Mouse (Mus musculus): ENCODE measurements around the gene Rora. TPM values are rescaled to one million over a fixed set of nuclear protein-coding genes. Genes with fewer than 3 reads are reported as not detected.
A peak's percentile ranks its signal among the peaks of the same experiment; 100 is the strongest.

The Rora gene
- polyA plus RNA-seq, 1 experiment from 2014 or later, result 9.4 TPM

DNA sequence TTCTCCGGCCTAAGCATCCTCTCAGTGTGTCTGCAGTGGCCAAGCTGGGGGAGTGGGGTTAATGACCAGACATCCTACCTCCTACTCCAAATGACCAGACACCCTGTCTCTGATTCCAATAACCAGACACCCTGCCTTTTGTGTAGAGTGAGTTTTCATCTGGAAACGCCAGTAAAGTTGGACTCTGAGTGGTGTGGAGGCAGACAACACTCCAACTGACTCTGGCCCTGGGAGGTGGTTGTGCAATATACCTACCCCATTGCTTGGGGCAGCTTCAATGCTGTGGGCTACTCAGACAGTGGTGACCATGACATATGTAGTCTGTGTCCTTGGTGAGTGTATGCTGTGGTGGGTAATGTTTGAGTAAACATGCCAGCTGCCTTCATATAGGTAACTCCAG, 645.9 kb downstream of the Rora start:
- H3K9me3 ChIP-seq (ENCODE audit: low read length), result no peaks in the 10 kb centered on the region
- peaks cover 27% of the 10 kb centered on the region for H3K4me1 ChIP-seq (ENCODE audit: insufficient read depth, low read length)
- H3K27me3 ChIP-seq (ENCODE audit: insufficient read depth, low read length), result no peaks in the 10 kb centered on the region
- H3K27ac ChIP-seq (ENCODE audit: low read length), result no peak overlapping the region
- no peak for ATAC-seq (ENCODE audit: low FRiP score, low TSS enrichment)
- H3K4me3 ChIP-seq (ENCODE audit: low read length), result no peak overlapping the region
- H3K9ac ChIP-seq (replicated peaks; ENCODE audit: low read length), result no peak overlapping the region
- H3K36me3 ChIP-seq (ENCODE audit: insufficient read depth, low read length), result no peaks in the 10 kb centered on the region
- H3K4me2 ChIP-seq (replicated peaks; ENCODE audit: low read depth, low read length), result no peak overlapping the region
- 65% methylated on average over 2 of the region's 2 CpGs for WGBS

DNA sequence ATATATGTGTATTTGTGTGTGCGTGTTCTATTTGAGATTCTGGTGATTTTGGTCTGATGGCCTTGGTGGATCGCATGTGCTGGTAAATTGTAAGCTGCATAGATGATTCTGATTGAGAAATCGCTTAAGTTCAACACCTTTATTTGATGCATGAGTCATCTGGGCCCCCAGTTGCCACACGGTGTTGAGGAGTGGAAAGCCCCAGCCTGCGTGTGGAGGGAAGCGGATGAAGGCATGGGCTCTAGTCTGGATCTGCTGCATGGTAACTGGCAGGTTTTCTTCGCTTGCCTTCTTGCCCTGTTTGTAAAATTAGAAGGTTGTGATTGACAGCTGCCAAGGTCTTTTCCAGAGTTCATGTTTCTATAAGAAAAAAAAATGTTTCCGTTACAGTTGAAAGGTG, 646.7 kb downstream of the Rora start:
- no peak overlapping the region for H3K4me2 ChIP-seq (replicated peaks; ENCODE audit: low read depth, low read length)
- ATAC-seq (ENCODE audit: low FRiP score, low TSS enrichment), result no peak
- H3K36me3 ChIP-seq (ENCODE audit: insufficient read depth, low read length), result no peaks in the 10 kb centered on the region
- H3K27me3 ChIP-seq (ENCODE audit: insufficient read depth, low read length), result no peaks in the 10 kb centered on the region
- no peak overlapping the region for H3K9ac ChIP-seq (replicated peaks; ENCODE audit: low read length)
- WGBS, result 90% methylated on average over 8 of the region's 8 CpGs
- H3K4me3 ChIP-seq (ENCODE audit: low read length), result no peak overlapping the region
- no peak overlapping the region for H3K27ac ChIP-seq (ENCODE audit: low read length)
- no peaks in the 10 kb centered on the region for H3K9me3 ChIP-seq (ENCODE audit: low read length)
- H3K4me1 ChIP-seq (ENCODE audit: insufficient read depth, low read length), result peaks cover 33% of the 10 kb centered on the region

DNA sequence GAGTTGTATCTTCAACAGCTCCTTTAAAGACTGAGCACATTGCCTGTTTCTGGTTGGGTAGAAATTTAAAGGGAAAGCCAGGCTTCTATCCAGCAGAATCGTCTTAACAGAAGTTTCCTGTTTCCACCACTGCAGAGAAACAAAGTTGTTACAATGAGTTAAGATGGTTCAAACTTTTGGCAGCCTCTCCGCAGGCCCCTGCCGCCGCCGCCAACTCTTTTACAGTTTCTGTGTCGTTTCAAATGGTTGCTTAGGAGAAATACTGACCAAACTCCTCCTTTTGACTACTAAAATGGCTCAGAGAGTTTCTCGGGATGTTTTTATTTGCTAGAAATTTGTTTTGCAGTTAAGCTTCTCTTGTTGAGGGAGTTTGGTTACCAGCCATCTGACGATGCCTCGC, 647.9 kb downstream of the Rora start:
- 11% methylated on average over 9 of the region's 9 CpGs for WGBS
- ATAC-seq (ENCODE audit: low FRiP score, low TSS enrichment), result no peak
- Histone ChIP-seq H3K4me3 (ENCODE audit: low read length) (no peak overlapping the region), H3K9ac (replicated peaks; ENCODE audit: low read length) (no peak overlapping the region), H3K36me3 (ENCODE audit: insufficient read depth, low read length) (no peaks in the 10 kb centered on the region), H3K4me1 (ENCODE audit: insufficient read depth, low read length) (peaks cover 37% of the 10 kb centered on the region), H3K27me3 (ENCODE audit: insufficient read depth, low read length) (no peaks in the 10 kb centered on the region), H3K9me3 (ENCODE audit: low read length) (no peaks in the 10 kb centered on the region), H3K4me2 (replicated peaks; ENCODE audit: low read depth, low read length) (peak overlapping the region; percentile 22), H3K27ac (ENCODE audit: low read length) (peak overlapping the region; percentile 60; the same call in 1 of the 2 replicates)

DNA sequence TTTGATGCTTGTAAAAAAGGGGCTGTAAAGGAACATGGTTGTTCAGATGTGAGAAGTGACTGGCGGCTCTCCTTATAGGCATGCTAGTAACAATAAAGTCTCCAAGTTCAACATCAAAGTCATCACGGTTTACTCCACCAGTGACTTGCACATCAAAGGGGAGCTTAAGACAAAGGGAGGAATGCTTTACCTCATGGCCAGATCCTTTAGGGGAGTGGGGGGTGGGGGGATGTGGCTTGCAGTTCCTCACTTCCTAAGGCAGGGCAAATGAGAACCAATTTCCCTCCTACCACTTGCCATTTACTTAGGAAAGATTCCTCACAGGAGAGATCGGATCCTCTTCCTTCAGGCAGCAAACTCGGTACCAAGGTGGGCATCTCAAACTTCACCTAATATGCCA, 648.4 kb downstream of the Rora start:
- Histone ChIP-seq H3K4me2 (replicated peaks; ENCODE audit: low read depth, low read length) (peak overlapping the region; percentile 22), H3K9ac (replicated peaks; ENCODE audit: low read length) (no peak overlapping the region), H3K36me3 (ENCODE audit: insufficient read depth, low read length) (no peaks in the 10 kb centered on the region), H3K9me3 (ENCODE audit: low read length) (no peaks in the 10 kb centered on the region), H3K27ac (ENCODE audit: low read length) (peak overlapping the region; percentile 60; the same call in 1 of the 2 replicates), H3K4me3 (ENCODE audit: low read length) (no peak overlapping the region), H3K27me3 (ENCODE audit: insufficient read depth, low read length) (no peaks in the 10 kb centered on the region), H3K4me1 (ENCODE audit: insufficient read depth, low read length) (peaks cover 37% of the 10 kb centered on the region)
- no peak; the same call in 1 of the 2 replicates for ATAC-seq (ENCODE audit: low FRiP score, low TSS enrichment)
- WGBS, result 17% methylated on average over 4 of the region's 4 CpGs

DNA sequence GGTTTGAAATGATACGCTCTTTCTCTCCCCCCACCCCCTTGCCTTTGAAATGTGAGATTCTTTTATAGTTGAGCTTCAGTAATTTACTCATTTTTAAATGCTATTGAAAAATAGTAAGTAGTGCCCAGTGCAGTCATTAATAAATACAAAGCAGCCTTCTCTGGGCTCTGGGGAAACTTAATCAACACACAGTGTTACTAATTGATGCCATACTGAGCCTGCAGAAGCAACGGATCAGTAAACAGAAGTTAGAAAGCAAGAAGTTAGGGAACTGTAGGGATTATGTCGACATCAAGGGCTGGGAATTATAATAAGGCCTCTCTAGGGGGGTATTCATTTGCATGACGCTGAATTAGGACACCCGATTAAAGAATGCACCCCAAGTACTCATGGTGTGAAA, 649.3 kb downstream of the Rora start:
- WGBS, result 29% methylated on average over 5 of the region's 5 CpGs
- no peaks in the 10 kb centered on the region for H3K9me3 ChIP-seq (ENCODE audit: low read length)
- no peak for ATAC-seq (ENCODE audit: low FRiP score, low TSS enrichment)
- H3K4me2 ChIP-seq (replicated peaks; ENCODE audit: low read depth, low read length), result 0 out of 2 replicates have a peak overlapping the region, but pooled peaks have one; percentile 19
- H3K4me3 ChIP-seq (ENCODE audit: low read length), result no peak overlapping the region
- H3K36me3 ChIP-seq (ENCODE audit: insufficient read depth, low read length), result no peaks in the 10 kb centered on the region
- H3K27ac ChIP-seq (ENCODE audit: low read length), result no peak overlapping the region
- no peak overlapping the region for H3K9ac ChIP-seq (replicated peaks; ENCODE audit: low read length)
- H3K27me3 ChIP-seq (ENCODE audit: insufficient read depth, low read length), result no peaks in the 10 kb centered on the region
- peaks cover 37% of the 10 kb centered on the region for H3K4me1 ChIP-seq (ENCODE audit: insufficient read depth, low read length)

DNA sequence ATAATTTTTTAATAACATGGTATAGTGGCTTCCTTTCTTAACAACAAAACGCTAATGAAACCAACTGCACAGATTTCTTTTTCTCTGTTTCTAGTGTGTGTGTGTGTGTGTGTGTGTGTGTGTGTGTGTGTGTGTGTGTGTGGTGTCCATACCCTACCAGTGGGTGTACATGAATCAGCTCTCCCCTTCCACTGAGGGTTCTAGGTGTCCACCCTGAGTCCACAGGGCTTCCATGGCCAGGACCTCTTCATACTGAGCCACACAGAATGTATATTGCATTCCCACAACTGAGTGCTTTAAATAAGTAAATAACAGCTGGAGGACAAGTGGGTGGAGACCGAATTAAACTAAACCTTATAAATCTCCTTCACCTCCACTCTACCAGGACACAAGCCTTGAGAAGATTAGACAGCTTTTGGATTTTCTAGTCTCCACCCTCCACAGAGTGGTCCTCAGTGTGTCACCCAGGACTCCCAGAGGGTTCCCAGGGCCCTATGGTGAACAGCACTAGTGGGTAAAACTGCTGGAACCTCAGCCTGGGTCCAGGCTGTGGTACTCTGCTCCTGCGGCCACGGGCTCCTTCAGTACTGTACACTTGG, 649.9 kb downstream of the Rora start:
- Histone ChIP-seq H3K4me3 (ENCODE audit: low read length) (no peak overlapping the region), H3K36me3 (ENCODE audit: insufficient read depth, low read length) (no peaks in the 10 kb centered on the region)

DNA sequence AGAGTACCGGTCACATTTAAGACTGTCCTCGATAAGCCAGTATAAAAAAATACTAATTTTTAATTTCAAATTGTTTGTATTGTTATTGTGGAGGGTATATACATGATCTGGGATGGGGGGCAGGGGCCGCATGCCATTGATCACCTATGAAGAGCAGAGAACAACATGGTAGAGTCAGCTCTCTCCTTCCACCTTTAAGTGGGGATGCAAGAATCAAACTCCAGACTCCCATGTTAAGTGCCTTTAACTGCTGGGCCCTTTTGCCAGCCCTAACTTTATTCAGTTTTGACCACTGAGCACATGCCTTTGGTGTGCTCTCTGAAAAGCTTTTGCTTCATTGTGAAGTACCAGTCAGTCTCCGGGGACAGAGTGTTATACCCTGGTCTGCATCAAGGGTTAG, 650.4 kb downstream of the Rora start:
- H3K27me3 ChIP-seq (ENCODE audit: insufficient read depth, low read length), result no peaks in the 10 kb centered on the region
- 93% methylated on average over 4 of the region's 4 CpGs for WGBS
- ATAC-seq (ENCODE audit: low FRiP score, low TSS enrichment), result no peak
- H3K36me3 ChIP-seq (ENCODE audit: insufficient read depth, low read length), result no peaks in the 10 kb centered on the region
- no peak overlapping the region for H3K4me2 ChIP-seq (replicated peaks; ENCODE audit: low read depth, low read length)
- H3K4me1 ChIP-seq (ENCODE audit: insufficient read depth, low read length), result peaks cover 37% of the 10 kb centered on the region
- H3K9me3 ChIP-seq (ENCODE audit: low read length), result no peaks in the 10 kb centered on the region
- no peak overlapping the region for H3K9ac ChIP-seq (replicated peaks; ENCODE audit: low read length)
- no peak overlapping the region for H3K4me3 ChIP-seq (ENCODE audit: low read length)
- H3K27ac ChIP-seq (ENCODE audit: low read length), result no peak overlapping the region

More for the DNA sequence above, 649.9 kb downstream of the Rora start:
- Histone ChIP-seq H3K9me3 (ENCODE audit: low read length) (no peaks in the 10 kb centered on the region), H3K4me1 (ENCODE audit: insufficient read depth, low read length) (peaks cover 37% of the 10 kb centered on the region), H3K9ac (replicated peaks; ENCODE audit: low read length) (no peak overlapping the region), H3K4me2 (replicated peaks; ENCODE audit: low read depth, low read length) (no peak overlapping the region), H3K27me3 (ENCODE audit: insufficient read depth, low read length) (no peaks in the 10 kb centered on the region), H3K27ac (ENCODE audit: low read length) (no peak overlapping the region)
- 70% methylated on average over 4 of the region's 4 CpGs for WGBS
- no peak for ATAC-seq (ENCODE audit: low FRiP score, low TSS enrichment)

DNA sequence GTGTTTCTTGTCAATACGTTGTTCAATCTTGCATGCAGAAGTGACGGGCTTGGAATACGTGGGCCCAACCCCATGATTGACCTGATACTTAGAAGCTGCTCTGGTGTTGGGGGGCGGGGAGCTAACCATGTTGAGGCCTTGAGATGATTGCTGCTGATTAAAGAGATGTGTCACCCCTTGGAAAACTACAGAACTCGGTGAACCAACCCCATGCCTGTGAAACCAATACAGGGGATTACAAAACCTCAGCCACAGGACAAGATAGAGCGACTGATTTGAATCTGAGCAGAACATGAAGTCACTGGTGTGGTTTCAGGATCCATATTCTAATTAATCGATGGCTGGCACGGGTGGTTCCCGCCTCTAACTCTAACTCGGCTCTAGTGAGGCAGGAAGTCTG, 650.9 kb downstream of the Rora start:
- Histone ChIP-seq H3K9ac (replicated peaks; ENCODE audit: low read length) (no peak overlapping the region), H3K9me3 (ENCODE audit: low read length) (no peaks in the 10 kb centered on the region), H3K27me3 (ENCODE audit: insufficient read depth, low read length) (no peaks in the 10 kb centered on the region), H3K4me3 (ENCODE audit: low read length) (no peak overlapping the region), H3K4me1 (ENCODE audit: insufficient read depth, low read length) (peaks cover 37% of the 10 kb centered on the region), H3K36me3 (ENCODE audit: insufficient read depth, low read length) (no peaks in the 10 kb centered on the region), H3K27ac (ENCODE audit: low read length) (no peak overlapping the region), H3K4me2 (replicated peaks; ENCODE audit: low read depth, low read length) (no peak overlapping the region)
- no peak for ATAC-seq (ENCODE audit: low FRiP score, low TSS enrichment)
- 70% methylated on average over 10 of the region's 10 CpGs for WGBS

DNA sequence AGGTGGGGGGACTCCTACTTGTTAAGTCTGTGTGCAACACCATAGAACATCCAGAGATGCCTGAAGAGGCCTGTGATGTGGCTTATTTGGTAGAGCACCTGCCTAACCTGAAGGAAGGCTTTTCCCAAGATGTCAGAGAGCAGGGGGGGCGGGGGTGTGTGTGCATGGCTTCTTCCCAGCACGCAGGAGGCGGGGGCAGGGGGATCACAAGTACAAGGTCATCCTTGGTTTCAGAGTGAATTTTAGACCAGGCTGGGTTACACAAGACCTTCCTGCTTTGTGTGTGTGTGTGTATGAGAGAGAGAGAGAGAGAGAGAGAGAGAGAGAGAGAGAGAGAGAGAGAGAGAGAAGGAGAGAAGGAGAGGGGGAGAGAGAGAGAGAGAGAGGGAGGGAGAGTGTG, 651.4 kb downstream of the Rora start:
- H3K27ac ChIP-seq (ENCODE audit: low read length), result no peak overlapping the region
- ATAC-seq (ENCODE audit: low FRiP score, low TSS enrichment), result no peak
- WGBS, result 58% methylated on average over 3 of the region's 3 CpGs
- no peak overlapping the region for H3K9ac ChIP-seq (replicated peaks; ENCODE audit: low read length)
- H3K9me3 ChIP-seq (ENCODE audit: low read length), result no peaks in the 10 kb centered on the region
- H3K36me3 ChIP-seq (ENCODE audit: insufficient read depth, low read length), result no peaks in the 10 kb centered on the region
- peaks cover 37% of the 10 kb centered on the region for H3K4me1 ChIP-seq (ENCODE audit: insufficient read depth, low read length)
- no peaks in the 10 kb centered on the region for H3K27me3 ChIP-seq (ENCODE audit: insufficient read depth, low read length)
- H3K4me3 ChIP-seq (ENCODE audit: low read length), result no peak overlapping the region
- no peak overlapping the region for H3K4me2 ChIP-seq (replicated peaks; ENCODE audit: low read depth, low read length)

DNA sequence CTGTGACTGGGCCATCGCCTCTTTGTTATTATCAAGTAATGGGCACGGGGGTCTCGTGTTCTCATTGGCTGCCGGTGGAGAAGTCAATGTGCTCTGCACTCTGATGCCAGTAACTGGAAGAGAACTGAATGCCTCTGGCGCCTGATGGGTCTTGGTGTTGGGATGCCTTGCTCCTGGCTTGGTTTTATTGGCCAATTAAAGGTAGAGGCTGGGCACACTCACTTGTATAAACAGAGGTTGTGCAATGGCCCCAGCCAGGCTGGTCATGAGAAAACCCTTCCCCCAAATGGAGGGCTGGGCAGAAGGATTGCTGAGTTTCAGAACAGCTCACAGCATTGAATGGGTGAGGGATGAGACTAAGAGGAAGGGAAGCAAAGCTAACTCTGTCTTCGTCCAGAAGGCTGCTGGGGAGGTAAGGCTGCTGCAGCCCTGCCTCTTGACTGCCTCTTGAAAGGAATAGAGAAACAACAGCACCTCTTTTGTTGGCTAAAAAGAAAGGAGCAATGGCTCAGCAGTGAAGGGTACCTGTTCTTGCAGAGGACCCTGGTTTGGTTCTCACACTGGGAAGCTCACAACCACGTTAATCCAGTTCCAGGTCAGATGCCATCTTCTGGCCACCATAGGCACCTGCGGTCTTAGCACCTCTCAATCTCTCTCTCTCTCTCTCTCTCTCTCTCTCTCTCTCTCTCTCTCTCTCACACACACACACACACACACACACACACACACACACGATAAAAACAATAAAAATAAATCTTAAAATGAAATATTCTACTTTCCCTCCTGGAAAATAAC, 653.3 kb downstream of the Rora start:
- no peak overlapping the region for H3K27ac ChIP-seq (ENCODE audit: low read length)
- peaks cover 24% of the 10 kb centered on the region for H3K4me1 ChIP-seq (ENCODE audit: insufficient read depth, low read length)
- no peaks in the 10 kb centered on the region for H3K36me3 ChIP-seq (ENCODE audit: insufficient read depth, low read length)
- H3K9ac ChIP-seq (replicated peaks; ENCODE audit: low read length), result no peak overlapping the region
- 82% methylated on average over 9 of the region's 9 CpGs for WGBS
- no peaks in the 10 kb centered on the region for H3K9me3 ChIP-seq (ENCODE audit: low read length)
- no peak overlapping the region for H3K4me2 ChIP-seq (replicated peaks; ENCODE audit: low read depth, low read length)
- H3K4me3 ChIP-seq (ENCODE audit: low read length), result no peak overlapping the region
- no peak for ATAC-seq (ENCODE audit: low FRiP score, low TSS enrichment)
- no peaks in the 10 kb centered on the region for H3K27me3 ChIP-seq (ENCODE audit: insufficient read depth, low read length)

Data from kidney, embryonic 16.5 days (tissue).